Comparison of ENCODE assay signal across 25 mouse cellular contexts in genomic region chr19:29383368-29383767, GRCm38 (mm10). TPM values are rescaled to one million over a fixed set of nuclear protein-coding genes. Genes with fewer than 3 reads are reported as not detected.
"Had no signal": no experiment of that assay in that cellular context is flagged by ENCODE, and none has a peak within 500 bp of the region (broad histone marks: within the 10 kb centered on the region; RNA-seq: fewer than 3 reads in every experiment).

No protein-coding gene starts in this region.

- H3K4me1 ChIP-seq: limb, embryonic 10.5 days; limb, embryonic 13.5 days; lung, embryonic 15.5 days; midbrain, embryonic 12.5 days; midbrain, embryonic 15.5 days; stomach, embryonic 15.5 days had no signal

- DNase-seq: kidney, adult 18-20 months; kidney, adult 9 months; kidney, postnatal 14 days; kidney, postnatal 4 days; liver; lung, adult 18-20 months; lung, postnatal 10 days; lung, postnatal 4 days; thymus, postnatal 25 days had no signal

- H3K9me3 ChIP-seq: limb, embryonic 10.5 days; limb, embryonic 13.5 days; liver, embryonic 12.5 days; liver, embryonic 15.5 days; lung, embryonic 15.5 days; midbrain, embryonic 12.5 days; midbrain, embryonic 15.5 days; stomach, embryonic 15.5 days had no signal

- H3K4me2 ChIP-seq: limb, embryonic 13.5 days; liver, embryonic 12.5 days; liver, embryonic 15.5 days; lung, embryonic 15.5 days; midbrain, embryonic 12.5 days; midbrain, embryonic 15.5 days; stomach, embryonic 15.5 days had no signal

- H3K27ac ChIP-seq: limb, embryonic 10.5 days; limb, embryonic 13.5 days; liver, embryonic 12.5 days; liver, embryonic 15.5 days; lung, embryonic 15.5 days; midbrain, embryonic 12.5 days; midbrain, embryonic 15.5 days; stomach, embryonic 15.5 days had no signal

- H3K4me3 ChIP-seq: limb, embryonic 10.5 days; limb, embryonic 13.5 days; liver, embryonic 12.5 days; liver, embryonic 15.5 days; lung, embryonic 15.5 days; midbrain, embryonic 12.5 days; midbrain, embryonic 15.5 days; stomach, embryonic 15.5 days had no signal

- H3K36me3 ChIP-seq: limb, embryonic 10.5 days; limb, embryonic 13.5 days; liver, embryonic 15.5 days; lung, embryonic 15.5 days; midbrain, embryonic 12.5 days; midbrain, embryonic 15.5 days; stomach, embryonic 15.5 days had no signal

- H3K9ac ChIP-seq: limb, embryonic 13.5 days; liver, embryonic 12.5 days; liver, embryonic 15.5 days; lung, embryonic 15.5 days; midbrain, embryonic 12.5 days; midbrain, embryonic 15.5 days; stomach, embryonic 15.5 days had no signal

- H3K27me3 ChIP-seq: limb, embryonic 13.5 days; liver, embryonic 12.5 days; liver, embryonic 15.5 days; lung, embryonic 15.5 days; midbrain, embryonic 12.5 days; midbrain, embryonic 15.5 days; stomach, embryonic 15.5 days had no signal

- ATAC-seq: intestine, embryonic 16.5 days; liver, embryonic 12.5 days; midbrain, embryonic 15.5 days had no signal

RNA-seq across cellular contexts. Expression of gene Pdcd1lg2, which starts 27.4 kb away (rescaled TPM):
- total RNA-seq: layer of hippocampus, adult 18-20 months; layer of hippocampus, postnatal 14 days had no signal
- polyA plus RNA-seq: kidney, embryonic 16.5 days; limb, embryonic 10.5 days; limb, embryonic 13.5 days; liver, embryonic 15.5 days; midbrain, embryonic 12.5 days; midbrain, embryonic 15.5 days; neural tube, embryonic 11.5 days; neural tube, embryonic 14.5 days; stomach, embryonic 15.5 days had no signal

RNA-seq across cellular contexts. Expression of gene Rln1, which starts 48.9 kb away (rescaled TPM):
- total RNA-seq: megakaryocyte, adult 5-6 weeks had no signal
- polyA plus RNA-seq: intestine, embryonic 16.5 days; limb, embryonic 13.5 days; liver, embryonic 12.5 days; liver, embryonic 15.5 days; lung, embryonic 15.5 days; small intestine, adult 2 months had no signal
